Mouse (Mus musculus): ENCODE measurements around the gene Klf13. TPM values are rescaled to one million over a fixed set of nuclear protein-coding genes. Genes with fewer than 3 reads are reported as not detected.

The Klf13 gene
- polyA plus RNA-seq, 1 experiment from 2014 or later: 30.1 TPM

GRCm38 (mm10) chr7:63861123-63861522 is 77.6 kb downstream of the Klf13 start:
- ATAC-seq (ENCODE audit: low read depth): no peak
- Histone ChIP-seq H3K9ac (ENCODE audit: low read depth, low read length) (no peak overlapping the region), H3K27me3 (replicated peaks; ENCODE audit: control insufficient read depth, insufficient read depth, low read length) (no peaks in the 10 kb centered on the region), H3K9me3 (ENCODE audit: control insufficient read depth, low read length) (no peaks in the 10 kb centered on the region), H3K4me2 (ENCODE audit: low read depth, low read length) (no peak overlapping the region), H3K4me1 (ENCODE audit: control insufficient read depth, insufficient read depth, low read length) (no peaks in the 10 kb centered on the region), H3K27ac (replicated peaks; ENCODE audit: low read depth, low read length) (no peak overlapping the region), H3K36me3 (ENCODE audit: control insufficient read depth, insufficient read depth, low read length) (no peaks in the 10 kb centered on the region), H3K4me3 (ENCODE audit: low read depth, low read length) (no peak overlapping the region)
- DNase-seq (ENCODE audit: low spot score): no peak
- WGBS: 90% methylated on average over 6 of the region's 6 CpGs

DNA sequence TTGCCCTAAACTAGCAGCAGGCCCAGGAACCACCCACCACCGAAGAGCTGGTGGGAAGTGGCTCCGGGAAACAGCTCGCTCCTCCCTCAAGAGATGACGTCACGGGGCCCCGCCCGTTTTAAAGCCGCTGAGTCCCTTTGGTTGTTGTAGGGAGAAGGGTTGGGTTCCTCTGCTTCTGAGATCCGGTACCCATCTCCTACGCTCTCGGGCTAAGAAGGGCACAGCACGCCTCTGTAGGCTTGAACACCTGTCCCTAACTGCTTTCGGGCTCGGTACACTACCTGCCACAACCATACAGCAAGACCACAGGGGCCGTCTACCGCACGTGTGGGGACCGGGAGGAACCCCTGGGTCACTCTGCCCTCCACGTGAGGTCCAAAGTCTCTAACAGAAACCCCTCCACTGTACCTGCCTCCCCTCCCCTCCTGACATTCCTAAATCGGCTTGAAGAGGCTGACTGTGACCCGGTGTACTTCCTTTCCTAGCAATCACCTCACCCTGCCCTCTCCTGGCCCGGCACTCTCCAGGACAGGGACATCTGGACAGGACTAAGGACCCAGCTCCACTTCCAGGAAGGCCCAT is 80.1 kb downstream of the Klf13 start:
- DNase-seq (ENCODE audit: low spot score) (peak; percentile 89), ATAC-seq (ENCODE audit: low read depth) (peak; percentile 86)
- Histone ChIP-seq H3K4me2 (ENCODE audit: low read depth, low read length) (peak overlapping the region; percentile 69), H3K9ac (ENCODE audit: low read depth, low read length) (peak overlapping the region; percentile 53), H3K27ac (replicated peaks; ENCODE audit: low read depth, low read length) (no peak overlapping the region), H3K4me3 (ENCODE audit: low read depth, low read length) (peak overlapping the region; percentile 39), H3K27me3 (replicated peaks; ENCODE audit: control insufficient read depth, insufficient read depth, low read length) (no peaks in the 10 kb centered on the region), H3K36me3 (ENCODE audit: control insufficient read depth, insufficient read depth, low read length) (no peaks in the 10 kb centered on the region), H3K4me1 (ENCODE audit: control insufficient read depth, insufficient read depth, low read length) (no peaks in the 10 kb centered on the region), H3K9me3 (ENCODE audit: control insufficient read depth, low read length) (no peaks in the 10 kb centered on the region)
- 2% methylated on average over 14 of the region's 22 CpGs for WGBS

GRCm38 (mm10) chr7:63857771-63858417 is 80.8 kb downstream of the Klf13 start:
- peak overlapping the region; percentile 69; the same call in 1 of the 2 replicates for H3K4me2 ChIP-seq (ENCODE audit: low read depth, low read length)
- no peak overlapping the region for H3K4me3 ChIP-seq (ENCODE audit: low read depth, low read length)
- no peak for ATAC-seq (ENCODE audit: low read depth)
- no peak overlapping the region for H3K27ac ChIP-seq (replicated peaks; ENCODE audit: low read depth, low read length)
- 76% methylated on average over 17 of the region's 17 CpGs for WGBS
- no peaks in the 10 kb centered on the region for H3K4me1 ChIP-seq (ENCODE audit: control insufficient read depth, insufficient read depth, low read length)
- no peak for DNase-seq (ENCODE audit: low spot score)
- no peaks in the 10 kb centered on the region for H3K27me3 ChIP-seq (replicated peaks; ENCODE audit: control insufficient read depth, insufficient read depth, low read length)
- H3K9ac ChIP-seq (ENCODE audit: low read depth, low read length): no peak overlapping the region
- no peaks in the 10 kb centered on the region for H3K36me3 ChIP-seq (ENCODE audit: control insufficient read depth, insufficient read depth, low read length)
- H3K9me3 ChIP-seq (ENCODE audit: control insufficient read depth, low read length): no peaks in the 10 kb centered on the region

- no peak for ATAC-seq (ENCODE audit: low read depth)
Observed at GRCm38 (mm10) chr7:63855283-63855682, 83.4 kb downstream of the Klf13 start.

GRCm38 (mm10) chr7:63851841-63852533 is 86.7 kb downstream of the Klf13 start:
- Histone ChIP-seq H3K4me2 (ENCODE audit: low read depth, low read length) (no peak overlapping the region), H3K4me1 (ENCODE audit: control insufficient read depth, insufficient read depth, low read length) (no peaks in the 10 kb centered on the region), H3K36me3 (ENCODE audit: control insufficient read depth, insufficient read depth, low read length) (no peaks in the 10 kb centered on the region), H3K9me3 (ENCODE audit: control insufficient read depth, low read length) (no peaks in the 10 kb centered on the region), H3K27me3 (replicated peaks; ENCODE audit: control insufficient read depth, insufficient read depth, low read length) (no peaks in the 10 kb centered on the region), H3K9ac (ENCODE audit: low read depth, low read length) (no peak overlapping the region), H3K4me3 (ENCODE audit: low read depth, low read length) (no peak overlapping the region), H3K27ac (replicated peaks; ENCODE audit: low read depth, low read length) (no peak overlapping the region)
- WGBS: 57% methylated on average over 7 of the region's 7 CpGs
- ATAC-seq (ENCODE audit: low read depth): no peak; the same call in 1 of the 2 replicates
- DNase-seq (ENCODE audit: low spot score): peak; percentile 23

More at GRCm38 (mm10) chr7:63855283-63855682, 83.4 kb downstream of the Klf13 start:
- Histone ChIP-seq H3K4me2 (ENCODE audit: low read depth, low read length) (no peak overlapping the region), H3K4me3 (ENCODE audit: low read depth, low read length) (no peak overlapping the region), H3K9me3 (ENCODE audit: control insufficient read depth, low read length) (no peaks in the 10 kb centered on the region), H3K27me3 (replicated peaks; ENCODE audit: control insufficient read depth, insufficient read depth, low read length) (no peaks in the 10 kb centered on the region), H3K27ac (replicated peaks; ENCODE audit: low read depth, low read length) (no peak overlapping the region), H3K9ac (ENCODE audit: low read depth, low read length) (no peak overlapping the region), H3K36me3 (ENCODE audit: control insufficient read depth, insufficient read depth, low read length) (no peaks in the 10 kb centered on the region), H3K4me1 (ENCODE audit: control insufficient read depth, insufficient read depth, low read length) (no peaks in the 10 kb centered on the region)
- WGBS: 78% methylated on average over 4 of the region's 4 CpGs
- peak; percentile 33 for DNase-seq (ENCODE audit: low spot score)

Other genes starting within 250 kb of the Klf13 start
- not detected in 2 replicates for gene E030018B13Rik, start 22.1 kb downstream of the Klf13 start, polyA plus RNA-seq (2014; fragmentation: Nextera tagmentation; extraction: Ambion mirVana)
- gene Trpm1, start 214.9 kb upstream of the Klf13 start, polyA plus RNA-seq (2014; fragmentation: Nextera tagmentation; extraction: Ambion mirVana): 1.7 and 1.8 TPM in 2 replicates

Measured in embryonic facial prominence, embryonic 14.5 days (tissue).